In genomic region chr13:70707158-70707854, GRCm38 (mm10) we compare ENCODE assay signal across 21 mouse cellular contexts.
A peak's percentile ranks its signal among the peaks of the same experiment; 100 is the strongest.
DNase-seq lines count a peak whose midpoint lies in the region; ATAC-seq and TF ChIP-seq lines count a peak whose summit lies in the region.
"Had no signal": no experiment of that assay in that cellular context is flagged by ENCODE, and none has a peak within 500 bp of the region (broad histone marks: within the 10 kb centered on the region; RNA-seq: fewer than 3 reads in every experiment).

No protein-coding gene starts in this region.

- no peak overlapping the region for H3K27ac ChIP-seq in liver, embryonic 11.5 days (ENCODE audit: low read depth, low read length)
- H3K27ac ChIP-seq in liver, embryonic 15.5 days (replicated peaks): no peak overlapping the region; the same call in 1 of the 2 replicates
- H3K27ac ChIP-seq in hindbrain, embryonic 16.5 days (ENCODE audit: low read depth, low read length): no peak overlapping the region
- H3K27ac ChIP-seq: forebrain, embryonic 10.5 days; forebrain, embryonic 13.5 days; gastrocnemius, adult 2 months; hindbrain, embryonic 12.5 days; hindbrain, embryonic 15.5 days had no signal

- H3K79me2 ChIP-seq in myocyte (ENCODE audit: control insufficient read depth, insufficient read depth): no peaks in the 10 kb centered on the region

- H3K4me2 ChIP-seq in liver, embryonic 11.5 days: no peak overlapping the region
- H3K4me2 ChIP-seq in liver, embryonic 15.5 days: no peak overlapping the region
- peak overlapping the region; percentile 2 for H3K4me2 ChIP-seq in myocyte (ENCODE audit: low read depth)
- H3K4me2 ChIP-seq in hindbrain, embryonic 16.5 days (ENCODE audit: low read length): no peak overlapping the region
- H3K4me2 ChIP-seq: forebrain, embryonic 13.5 days; heart, embryonic 11.5 days; hindbrain, embryonic 12.5 days; hindbrain, embryonic 15.5 days had no signal

- TF ChIP-seq POLR2A in myocyte (IDR thresholded peaks at IDR 0.05; ENCODE audit: insufficient read length, low read depth): no peak

- H3K36me3 ChIP-seq in liver, embryonic 11.5 days (ENCODE audit: control insufficient read depth, insufficient read depth, low read length): no peaks in the 10 kb centered on the region
- H3K36me3 ChIP-seq in liver, embryonic 15.5 days (replicated peaks): no peaks in the 10 kb centered on the region
- no peaks in the 10 kb centered on the region for H3K36me3 ChIP-seq in myocyte (ENCODE audit: control insufficient read depth, insufficient read depth)
- no peaks in the 10 kb centered on the region for H3K36me3 ChIP-seq in hindbrain, embryonic 16.5 days (ENCODE audit: control insufficient read depth, insufficient read depth, low read length)
- H3K36me3 ChIP-seq: forebrain, embryonic 10.5 days; hindbrain, embryonic 12.5 days; hindbrain, embryonic 15.5 days had no signal

- H3K9ac ChIP-seq in liver, embryonic 11.5 days (ENCODE audit: low read depth, low read length): no peak overlapping the region
- no peak overlapping the region for H3K9ac ChIP-seq in liver, embryonic 15.5 days
- no peak overlapping the region for H3K9ac ChIP-seq in hindbrain, embryonic 16.5 days (ENCODE audit: low read depth, low read length)
- H3K9ac ChIP-seq: forebrain, embryonic 13.5 days; hindbrain, embryonic 12.5 days; hindbrain, embryonic 15.5 days had no signal

- DNase-seq in liver, embryonic 11.5 days (ENCODE audit: low spot score): no peak
- no peak for DNase-seq in liver
- DNase-seq in gastrocnemius, adult 18-20 months (ENCODE audit: low spot score): no peak
- DNase-seq: adrenal gland, adult 8-10 months; adrenal gland, postnatal 25 days; cerebellum, adult 18-20 months; cerebellum, adult 9-10 months; cerebellum, postnatal 14 days; gastrocnemius, adult 2 months; gastrocnemius, postnatal 14 days; heart, adult 11 months had no signal

- WGBS in liver, embryonic 11.5 days: 70% methylated on average over 5 of the region's 5 CpGs
- 43% methylated on average over 5 of the region's 5 CpGs for whole genome bisulfite sequencing in liver, embryonic 15.5 days (ENCODE audit: insufficient replicate concordance)
- 90% methylated on average over 5 of the region's 5 CpGs for WGBS in hindbrain, embryonic 16.5 days

- no peaks in the 10 kb centered on the region for H3K27me3 ChIP-seq in liver, embryonic 11.5 days (replicated peaks; ENCODE audit: control insufficient read depth, insufficient read depth, low read length)
- no peaks in the 10 kb centered on the region for H3K27me3 ChIP-seq in liver, embryonic 15.5 days
- no peaks in the 10 kb centered on the region for H3K27me3 ChIP-seq in myocyte (ENCODE audit: control insufficient read depth, insufficient read depth, insufficient read length)
- no peaks in the 10 kb centered on the region for H3K27me3 ChIP-seq in hindbrain, embryonic 16.5 days (replicated peaks; ENCODE audit: control insufficient read depth, insufficient read depth, low read length)
- H3K27me3 ChIP-seq: forebrain, embryonic 13.5 days; hindbrain, embryonic 12.5 days; hindbrain, embryonic 15.5 days had no signal

- H3K9me3 ChIP-seq in liver, embryonic 11.5 days (ENCODE audit: control insufficient read depth, low read length): no peaks in the 10 kb centered on the region
- H3K9me3 ChIP-seq in liver, embryonic 15.5 days (replicated peaks): no peaks in the 10 kb centered on the region
- H3K9me3 ChIP-seq in hindbrain, embryonic 16.5 days (ENCODE audit: control insufficient read depth, low read length): no peaks in the 10 kb centered on the region
- H3K9me3 ChIP-seq: forebrain, embryonic 10.5 days; forebrain, embryonic 13.5 days; hindbrain, embryonic 12.5 days; hindbrain, embryonic 15.5 days had no signal

- ATAC-seq in liver, embryonic 11.5 days (replicated peaks; ENCODE audit: low FRiP score): peak; percentile 65
- peak; percentile 81 for ATAC-seq in liver, embryonic 15.5 days (ENCODE audit: insufficient read depth)
- ATAC-seq in hindbrain, embryonic 16.5 days: no peak
- ATAC-seq: activated CD4-positive, CD25-positive, alpha-beta regulatory T cell, adult 4 months; forebrain, embryonic 13.5 days; forebrain, embryonic 16.5 days had no signal

- H3ac ChIP-seq in myocyte (ENCODE audit: control insufficient read depth, insufficient read length): no peak overlapping the region

- no peaks in the 10 kb centered on the region for H3K4me1 ChIP-seq in liver, embryonic 11.5 days (replicated peaks; ENCODE audit: control insufficient read depth, insufficient read depth, low read length)
- peaks cover 3% of the 10 kb centered on the region; the same call in 1 of the 2 replicates for H3K4me1 ChIP-seq in liver, embryonic 15.5 days (replicated peaks)
- no peaks in the 10 kb centered on the region for H3K4me1 ChIP-seq in hindbrain, embryonic 16.5 days (ENCODE audit: control insufficient read depth, insufficient read depth, low read depth, low read length)
- H3K4me1 ChIP-seq: forebrain, embryonic 10.5 days; forebrain, embryonic 13.5 days; hindbrain, embryonic 12.5 days; hindbrain, embryonic 15.5 days had no signal

- H3K4me3 ChIP-seq in liver, embryonic 11.5 days (ENCODE audit: low read depth, low read length): no peak overlapping the region
- H3K4me3 ChIP-seq in liver, embryonic 15.5 days (replicated peaks): no peak overlapping the region
- H3K4me3 ChIP-seq in myocyte: peak overlapping the region; percentile 1
- H3K4me3 ChIP-seq in hindbrain, embryonic 16.5 days (ENCODE audit: low read length): no peak overlapping the region
- H3K4me3 ChIP-seq: forebrain, embryonic 10.5 days; forebrain, embryonic 13.5 days; gastrocnemius, adult 2 months; hindbrain, embryonic 12.5 days; hindbrain, embryonic 15.5 days had no signal

TF ChIP-seq in myocyte, 11 proteins besides CTCF, POLR2A, EP300 and RAD21:
- TF ChIP-seq MYOG (IDR thresholded peaks at IDR 0.05; ENCODE audit: control insufficient read depth in 1 of 3, insufficient read depth in 1 of 3, insufficient read length in 2 of 3, low read depth in 2 of 3): no peak
- no peak for TF ChIP-seq CEBPB (IDR thresholded peaks at IDR 0.05; ENCODE audit: insufficient read depth, poor library complexity, severe bottlenecking)
- TF ChIP-seq TCF12 (IDR thresholded peaks at IDR 0.05; ENCODE audit: insufficient read depth, poor library complexity, severe bottlenecking): no peak
- no peak for TF ChIP-seq USF1 (IDR thresholded peaks at IDR 0.05; ENCODE audit: low read depth)
- TF ChIP-seq MYOD1 (IDR thresholded peaks at IDR 0.05; ENCODE audit: control insufficient read depth in 1 of 3, insufficient read length in 2 of 3, low read depth in 2 of 3): no peak
- TF ChIP-seq TCF3 (IDR thresholded peaks at IDR 0.05; ENCODE audit: insufficient read length, low read depth): no peak
